Mouse (Mus musculus): ENCODE results near the gene Sh3yl1. TPM values are rescaled to one million over a fixed set of nuclear protein-coding genes. Genes with fewer than 3 reads are reported as not detected.

The Sh3yl1 gene
- polyA plus RNA-seq, 1 experiment from 2014 or later: 52.1 TPM

Other genes starting within 250 kb of the Sh3yl1 start
- gene Alkal2, start 27.3 kb upstream of the Sh3yl1 start, polyA plus RNA-seq (2014; fragmentation: Nextera tagmentation; extraction: Ambion mirVana): 0.58 and 1.3 TPM in 2 replicates
- gene Acp1, start 79 bp upstream of the Sh3yl1 start, polyA plus RNA-seq (2014; fragmentation: Nextera tagmentation; extraction: Ambion mirVana): 116 and 130 TPM in 2 replicates
- gene Fam110c, start 162.2 kb downstream of the Sh3yl1 start, polyA plus RNA-seq (2014; fragmentation: Nextera tagmentation; extraction: Ambion mirVana): not detected in 2 replicates

All from neural tube, embryonic 14.5 days (tissue).